Mouse (Mus musculus): ENCODE results near the gene Bub1b. TPM values are rescaled to one million over a fixed set of nuclear protein-coding genes. Genes with fewer than 3 reads are reported as not detected.
A peak's percentile ranks its signal among the peaks of the same experiment; 100 is the strongest.

Gene Bub1b
- polyA plus RNA-seq, 1 experiment = 25.6 TPM

DNA sequence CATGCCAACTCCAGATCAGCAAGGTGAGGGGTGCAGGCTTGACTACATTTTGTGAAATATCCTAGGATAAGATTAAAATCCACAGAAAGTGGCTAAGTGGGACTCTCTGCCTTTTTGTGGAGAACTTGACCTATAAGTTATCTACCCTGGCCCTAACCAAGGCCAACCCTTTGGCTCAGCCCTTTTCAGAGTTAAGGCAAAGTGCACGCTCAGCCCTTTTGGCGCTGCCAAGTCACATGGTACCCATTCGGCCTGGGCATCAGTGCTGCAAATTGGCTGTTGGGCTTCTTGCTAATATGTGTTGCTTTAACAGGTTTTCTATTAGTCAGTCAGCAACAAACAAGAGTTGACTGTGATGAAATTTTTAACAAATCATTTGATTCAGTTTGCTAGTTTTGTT is 89.8 kb downstream of the Bub1b start:
- H3ac ChIP-seq (ENCODE audit: control insufficient read depth, insufficient read length) = no peak overlapping the region
- peaks cover 4% of the 10 kb centered on the region for H3K27me3 ChIP-seq (ENCODE audit: control insufficient read depth, insufficient read depth, insufficient read length)
- H3K36me3 ChIP-seq (ENCODE audit: control insufficient read depth, insufficient read depth) = no peaks in the 10 kb centered on the region
- H3K4me2 ChIP-seq (ENCODE audit: low read depth) = no peak overlapping the region
- no peaks in the 10 kb centered on the region for H3K79me2 ChIP-seq (ENCODE audit: control insufficient read depth, insufficient read depth)
- no peak for TF ChIP-seq USF1 (IDR thresholded peaks at IDR 0.05; ENCODE audit: low read depth)
- no peak overlapping the region for H3K4me3 ChIP-seq

DNA sequence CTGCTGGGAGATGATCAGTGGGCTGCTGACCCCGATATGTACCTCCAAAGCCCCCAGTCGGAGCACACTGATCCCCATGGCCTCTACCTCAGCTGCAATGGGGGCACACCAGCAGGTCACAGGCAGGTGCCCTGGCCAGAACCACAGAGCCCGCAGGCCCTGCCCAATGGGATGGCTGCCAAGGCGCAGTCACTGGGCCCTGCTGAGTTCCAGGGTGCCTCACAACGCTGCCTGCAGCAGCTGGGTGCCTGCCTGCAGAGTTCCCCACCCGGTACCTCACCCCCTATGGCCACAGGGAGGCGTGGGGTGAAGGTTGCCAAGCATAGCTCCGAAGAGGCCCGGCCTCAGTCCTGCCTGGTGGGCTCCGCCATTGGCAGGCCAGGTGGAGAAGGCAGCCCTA is 91.9 kb downstream of the Bub1b start:
- H3K4me2 ChIP-seq (ENCODE audit: low read depth) = no peak overlapping the region
- no peaks in the 10 kb centered on the region for H3K36me3 ChIP-seq (ENCODE audit: control insufficient read depth, insufficient read depth)
- H3K79me2 ChIP-seq (ENCODE audit: control insufficient read depth, insufficient read depth) = no peaks in the 10 kb centered on the region
- peaks cover 17% of the 10 kb centered on the region for H3K27me3 ChIP-seq (ENCODE audit: control insufficient read depth, insufficient read depth, insufficient read length)
- no peak overlapping the region for H3ac ChIP-seq (ENCODE audit: control insufficient read depth, insufficient read length)
- TF ChIP-seq MYOD1 (IDR thresholded peaks at IDR 0.05; ENCODE audit: control insufficient read depth in 1 of 3, insufficient read length in 2 of 3, low read depth in 2 of 3) (no peak), MYOG (IDR thresholded peaks at IDR 0.05; ENCODE audit: control insufficient read depth in 1 of 3, insufficient read depth in 1 of 3, insufficient read length in 2 of 3, low read depth in 2 of 3) (peak in 2 of 3 experiments; percentile 18 to 55), TCF3 (IDR thresholded peaks at IDR 0.05; ENCODE audit: insufficient read length, low read depth) (no peak), TCF12 (IDR thresholded peaks at IDR 0.05; ENCODE audit: insufficient read depth, poor library complexity, severe bottlenecking) (no peak), POLR2A (IDR thresholded peaks at IDR 0.05; ENCODE audit: insufficient read length, low read depth) (no peak), USF1 (IDR thresholded peaks at IDR 0.05; ENCODE audit: low read depth) (no peak), MAX (IDR thresholded peaks at IDR 0.05; ENCODE audit: low read depth) (no peak), SRF (IDR thresholded peaks at IDR 0.05; ENCODE audit: control insufficient read depth, insufficient read length, low read depth) (no peak)
- H3K4me3 ChIP-seq = no peak overlapping the region

Other genes with a start within 250 kb of the Bub1b start
- gene Gpr176, start 224.8 kb upstream of the Bub1b start, polyA plus RNA-seq (2012; fragmentation: generic; extraction: Trizol) = 1.5 TPM
- 4.7 TPM for gene Eif2ak4, start 209.6 kb upstream of the Bub1b start, polyA plus RNA-seq (2012; fragmentation: generic; extraction: Trizol)
- gene Srp14, start 118.5 kb upstream of the Bub1b start, polyA plus RNA-seq (2012; fragmentation: generic; extraction: Trizol) = 311 TPM
- 4.8 TPM for gene Bmf, start 48.5 kb upstream of the Bub1b start, polyA plus RNA-seq (2012; fragmentation: generic; extraction: Trizol)
- gene Pak6, start 65.1 kb downstream of the Bub1b start, polyA plus RNA-seq (2012; fragmentation: generic; extraction: Trizol) = 0.06 TPM
- 0.01 TPM for gene Ankrd63, start 105.8 kb downstream of the Bub1b start, polyA plus RNA-seq (2012; fragmentation: generic; extraction: Trizol)
- gene Plcb2, start 130.2 kb downstream of the Bub1b start, polyA plus RNA-seq (2012; fragmentation: generic; extraction: Trizol) = not detected
- 10.5 TPM for gene Inafm2, start 147.5 kb downstream of the Bub1b start, polyA plus RNA-seq (2012; fragmentation: generic; extraction: Trizol)
- gene Ccdc9b, start 164.4 kb downstream of the Bub1b start, polyA plus RNA-seq (2012; fragmentation: generic; extraction: Trizol) = 9.0 TPM
- not detected for gene Phgr1, start 174.6 kb downstream of the Bub1b start, polyA plus RNA-seq (2012; fragmentation: generic; extraction: Trizol)
- 0.06 TPM for gene Disp2, start 181.5 kb downstream of the Bub1b start, polyA plus RNA-seq (2012; fragmentation: generic; extraction: Trizol)
- gene Knstrn, start 215.8 kb downstream of the Bub1b start, polyA plus RNA-seq (2012; fragmentation: generic; extraction: Trizol) = 42.2 TPM